Mouse (Mus musculus): ENCODE measurements around the gene 1700080O16Rik. TPM values are rescaled to one million over a fixed set of nuclear protein-coding genes. Genes with fewer than 3 reads are reported as not detected.

1700080O16Rik gene
- polyA plus RNA-seq (2012; rRNA removed) = not detected in 2 replicates

GRCm38 (mm10) chrX:51972672-51973071 is at the start of gene 1700080O16Rik:
TSS of gene 1700080O16Rik (minus strand) at chrX:51972772.

Other genes starting within 250 kb of the 1700080O16Rik start
- not detected in 2 replicates for gene Usp26, start 171.5 kb downstream of the 1700080O16Rik start, polyA plus RNA-seq (2012; rRNA removed)
- gene Gpc4, start 192.5 kb upstream of the 1700080O16Rik start, polyA plus RNA-seq (2012; rRNA removed) = 8.6 and 9.1 TPM in 2 replicates